Mouse (Mus musculus) granulocyte monocyte progenitor cell, adult 5-6 weeks (primary cell): ENCODE data around the gene Rhoc. TPM values are rescaled to one million over a fixed set of nuclear protein-coding genes. Genes with fewer than 3 reads are reported as not detected.

ENCODE experiments used
- ATAC-seq: replicated peaks from 2 replicates; pipeline ENCODE4 v1.8.0; 2016; ENCODE audit warnings: mild to moderate bottlenecking, moderate TSS enrichment, inconsistent platforms; ENCODE audit not compliant: poor library complexity, severe bottlenecking
- total RNA-seq, 2 experiments: library from RNA; stranded (forward) in 1 of 2; stranded (reverse) in 1 of 2; fragments of 200-712, 200-1000 nt in 1 of 2; fragments of >200 nt in 1 of 2; fragmentation: Nextera tagmentation in 1 of 2; gene quantifications; 2 replicates each; pipeline ENCODE4 v1.2.3; 2014 to 2017

Rhoc gene
- total RNA-seq, 2 experiments from 2014 or later = not detected

- ATAC-seq = no peak
These were observed 4.1 kb upstream of the Rhoc start for GRCm38 (mm10) chr3:104783971-104784500.

GRCm38 (mm10) chr3:104785284-104785683, 2.9 kb upstream of the Rhoc start:
- no peak for ATAC-seq

GRCm38 (mm10) chr3:104788561-104789311, 561 bp downstream of the Rhoc start:
- peak; percentile 59 for ATAC-seq

DNA sequence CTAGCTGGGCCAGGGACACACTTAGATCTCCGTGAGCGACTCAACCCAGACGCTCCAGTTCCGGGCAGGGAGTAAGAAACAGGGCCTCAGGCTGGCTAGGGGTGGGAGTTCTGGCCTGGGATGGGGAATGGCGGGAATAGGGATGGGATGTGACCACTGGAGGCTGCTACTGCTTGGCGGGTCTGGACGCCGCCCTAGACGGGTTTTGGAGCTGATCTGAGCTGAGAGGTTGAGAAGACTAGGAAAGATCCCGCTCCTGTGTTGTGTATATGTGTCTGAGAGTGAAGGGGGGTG, 1.1 kb downstream of the Rhoc start:
- ATAC-seq = no peak

DNA sequence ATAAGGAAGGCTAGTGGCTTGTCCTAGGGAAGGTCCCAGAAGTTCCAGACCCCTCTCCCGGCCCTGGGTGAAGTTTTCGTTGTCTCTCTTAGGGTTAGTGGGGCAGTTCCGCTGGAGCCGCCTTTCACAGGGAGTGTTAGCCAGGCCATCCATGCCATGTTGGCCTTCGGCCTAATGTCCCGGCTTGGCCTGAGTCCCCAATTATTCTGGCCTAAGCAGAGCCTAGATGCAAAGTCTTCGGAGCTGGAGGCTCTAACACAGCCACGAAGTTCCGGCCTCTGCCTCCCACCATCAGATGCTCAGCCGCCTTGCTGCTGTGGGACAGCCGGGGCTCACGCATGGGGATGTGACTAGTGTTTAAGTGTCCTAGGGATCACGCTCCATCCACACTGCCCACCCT, 1.6 kb downstream of the Rhoc start:
- ATAC-seq = no peak

DNA sequence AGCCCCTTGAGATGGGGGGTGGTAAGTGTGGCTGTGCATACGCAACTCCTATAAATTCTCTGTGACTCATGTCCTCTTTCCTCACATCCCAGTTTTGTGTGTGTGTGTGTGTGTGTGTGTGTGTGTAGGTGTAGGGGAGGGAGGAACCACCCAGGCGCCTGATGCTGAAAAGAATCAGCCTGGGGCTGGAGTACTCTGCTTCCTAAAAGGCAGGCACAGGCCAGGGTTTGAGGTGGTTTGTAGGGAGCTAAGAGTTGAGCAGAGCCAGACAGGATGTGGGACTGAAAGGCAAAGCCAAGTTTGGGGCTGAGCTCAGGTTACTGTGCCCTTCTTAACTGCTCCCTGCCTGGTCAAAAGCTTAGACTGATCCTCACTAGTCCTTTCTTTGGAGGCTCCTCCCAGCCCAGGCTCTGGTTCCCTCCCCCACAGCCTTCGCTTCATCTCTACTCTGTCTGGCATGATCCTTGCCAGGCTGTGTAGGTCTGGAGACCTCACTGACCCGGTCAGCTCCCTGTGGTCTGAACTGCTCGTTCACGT, 2.3 kb downstream of the Rhoc start:
- ATAC-seq = no peak

GRCm38 (mm10) chr3:104791017-104791416, 2.8 kb downstream of the Rhoc start:
- no peak for ATAC-seq

DNA sequence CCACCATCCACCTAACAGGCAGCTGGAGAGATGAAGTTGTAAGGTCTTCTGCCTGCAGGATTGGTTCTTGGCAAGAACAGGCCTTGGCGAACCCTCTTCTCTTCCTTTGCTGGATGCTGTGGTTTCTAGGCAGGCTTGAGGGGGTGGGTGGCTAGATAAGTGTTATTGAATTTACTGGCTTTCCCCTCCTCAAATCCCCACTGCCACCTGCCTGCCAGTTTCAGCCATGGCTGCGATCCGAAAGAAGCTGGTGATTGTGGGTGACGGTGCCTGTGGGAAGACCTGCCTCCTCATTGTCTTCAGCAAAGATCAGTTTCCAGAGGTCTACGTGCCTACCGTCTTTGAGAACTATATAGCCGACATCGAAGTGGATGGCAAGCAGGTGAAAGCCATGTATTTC, 3.5 kb downstream of the Rhoc start:
- no peak for ATAC-seq

- ATAC-seq = no peak
These were observed 4.4 kb downstream of the Rhoc start for GRCm38 (mm10) chr3:104792360-104793270.

- peak; percentile 66 for ATAC-seq
These were observed 6.0 kb downstream of the Rhoc start for GRCm38 (mm10) chr3:104793871-104794828.

GRCm38 (mm10) chr3:104794953-104795470, 6.8 kb downstream of the Rhoc start:
- ATAC-seq = no peak

DNA sequence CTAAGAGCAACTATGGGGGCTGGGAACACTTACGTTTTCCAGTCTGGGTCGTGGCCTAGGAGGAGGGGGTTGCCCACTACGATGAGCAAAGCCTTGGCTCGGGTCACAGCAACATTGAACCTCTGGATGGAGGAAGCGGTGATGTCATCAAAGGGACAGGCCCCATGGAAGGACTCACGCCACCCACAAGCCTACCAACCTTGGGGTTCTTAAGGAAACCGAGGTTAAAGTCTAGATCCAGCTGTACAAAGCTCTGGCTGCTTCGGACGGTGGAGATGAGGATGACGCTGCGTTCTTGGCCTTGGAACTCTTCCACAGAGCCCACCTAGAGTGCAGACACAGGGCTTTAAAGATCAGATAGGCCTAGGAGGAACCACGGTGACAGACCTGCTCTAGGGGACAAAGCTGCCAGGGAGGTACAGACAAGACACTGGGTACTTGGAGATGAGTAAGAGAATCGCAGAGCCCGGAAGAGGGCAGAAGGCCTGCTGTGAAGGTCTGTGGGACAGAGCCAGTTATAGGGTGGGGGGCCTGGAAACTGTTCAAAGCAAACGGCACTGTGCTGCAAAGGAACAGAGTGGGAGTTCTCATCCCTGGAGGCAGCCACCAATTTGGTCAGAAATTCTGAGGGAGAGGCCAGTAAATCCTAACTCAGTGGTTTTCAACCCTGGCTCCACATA, 7.6 kb downstream of the Rhoc start:
- ATAC-seq = no peak

- ATAC-seq = no peak
These were observed 8.4 kb downstream of the Rhoc start for GRCm38 (mm10) chr3:104796430-104797082.

DNA sequence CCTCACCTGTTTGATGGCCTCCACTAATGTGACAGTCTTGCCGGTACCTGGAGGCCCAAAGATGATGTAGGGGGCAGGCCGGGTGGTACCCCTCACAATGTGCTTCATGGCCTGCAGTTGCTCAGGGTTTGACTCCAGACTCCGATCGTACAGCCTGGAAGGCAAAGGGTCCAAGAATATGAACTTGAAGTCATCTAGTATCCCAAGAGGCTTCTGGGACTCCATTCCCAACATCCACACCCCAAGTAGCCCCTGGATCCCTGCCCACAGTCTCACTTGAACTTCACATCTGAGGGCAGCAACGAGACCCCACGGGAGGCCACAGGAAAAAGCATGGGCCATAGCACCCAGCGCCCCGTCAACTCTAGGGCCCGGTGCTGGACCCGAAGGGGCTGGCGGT, 12.5 kb downstream of the Rhoc start:
- ATAC-seq = no peak

GRCm38 (mm10) chr3:104801481-104801880, 13.3 kb downstream of the Rhoc start:
- no peak for ATAC-seq

- no peak for ATAC-seq
These were observed 16.1 kb downstream of the Rhoc start for GRCm38 (mm10) chr3:104804312-104804711.

- ATAC-seq = no peak
These were observed 17.4 kb downstream of the Rhoc start for GRCm38 (mm10) chr3:104805539-104805938.

DNA sequence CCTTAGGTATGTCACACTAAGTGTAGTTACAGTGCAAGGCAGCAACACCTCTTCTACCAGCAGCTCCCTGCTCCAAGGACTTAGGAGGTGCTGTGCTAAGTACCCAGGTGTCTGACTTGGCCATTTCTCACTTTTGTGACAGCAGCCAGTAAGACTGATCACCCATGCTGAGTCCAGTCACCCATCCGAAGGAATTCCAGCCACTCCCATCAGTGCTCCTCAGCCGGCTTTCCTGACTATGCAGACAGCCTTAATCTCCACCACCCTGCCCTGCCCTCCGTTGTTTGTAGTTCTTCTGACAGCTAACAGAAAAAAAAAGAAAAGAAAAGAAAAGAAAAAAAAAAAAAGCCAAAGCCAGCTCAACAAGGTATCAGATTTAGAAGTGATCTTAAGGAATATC, 23.6 kb downstream of the Rhoc start:
- ATAC-seq = no peak

GRCm38 (mm10) chr3:104812254-104812653, 24.1 kb downstream of the Rhoc start:
- ATAC-seq = peak; percentile 58
